Mouse (Mus musculus) lung, postnatal 0 days (tissue): Measurements from ENCODE around the gene Cd300lg.

Experiments used
- CTCF ChIP-seq: IDR thresholded peaks from 2 replicates; pipeline ENCODE4 v1.5.1; 2016; ENCODE audit warnings: antibody characterized with exemption, mild to moderate bottlenecking
- EP300 ChIP-seq: IDR thresholded peaks from 2 replicates; pipeline ENCODE4 v1.6.1; 2016; ENCODE audit warnings: antibody characterized with exemption, mild to moderate bottlenecking, control low read depth

GRCm38 (mm10) chr11:102004251-102004650 lies 37.1 kb upstream of the Cd300lg start:
- peak; percentile 50 for TF ChIP-seq CTCF
- TF ChIP-seq EP300, result no peak
